Mouse (Mus musculus): ENCODE measurements around the gene Wnk1.
"Not testable (repeated sequence)": the region's sequence is repeated elsewhere in the genome, so short reads cannot be mapped to it uniquely, and the experiment has no call there.

Gene Wnk1

DNA sequence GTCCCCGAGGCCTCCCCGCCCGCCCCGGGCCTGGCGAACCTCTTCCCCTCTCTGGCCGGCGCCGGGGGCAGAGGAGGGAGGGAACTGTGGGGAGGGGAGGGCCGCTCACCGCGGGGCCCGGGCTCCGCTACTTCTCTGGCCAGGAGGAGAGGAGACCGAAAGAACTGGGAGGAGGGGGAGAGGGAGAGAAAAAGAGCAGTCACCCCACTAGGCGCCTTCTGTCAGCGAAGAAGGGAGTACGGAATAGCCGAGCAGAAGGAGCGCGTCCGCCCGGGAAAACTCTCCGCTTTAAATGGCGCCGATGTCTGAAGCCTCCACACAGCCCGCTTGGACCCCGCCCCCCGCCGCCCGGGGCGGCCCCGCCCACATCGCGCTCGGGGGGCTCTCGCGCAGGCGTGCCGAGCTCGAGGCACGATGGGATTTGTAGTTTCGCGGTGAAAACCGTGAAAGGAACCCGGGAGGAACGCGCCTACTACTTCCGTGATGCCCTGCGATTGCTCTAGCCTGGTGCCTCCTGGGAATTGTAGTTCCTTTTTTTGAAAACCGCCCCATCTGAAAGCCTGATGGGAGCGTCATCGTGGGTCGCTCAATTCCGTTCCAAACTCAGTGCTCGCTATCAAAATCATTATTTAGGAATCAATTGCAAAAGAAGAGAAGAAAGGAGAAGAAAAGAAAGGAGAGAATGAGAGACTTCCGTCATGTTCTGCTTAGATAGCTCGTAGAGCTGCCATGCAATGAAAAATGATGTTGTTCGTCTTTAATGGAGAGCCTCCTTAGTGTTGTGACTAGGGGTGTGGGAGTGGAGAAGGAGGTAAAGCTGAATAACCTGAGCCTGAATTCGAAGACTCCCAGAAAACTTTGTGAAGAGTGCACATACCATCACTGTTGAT, at the start of gene Wnk1:
Gene Wnk1 (minus strand): TSS at position 307 of the 890 bp plus-strand sequence.
- peak; percentile 100 for DNase-seq (ENCODE audit: low spot score)

DNA sequence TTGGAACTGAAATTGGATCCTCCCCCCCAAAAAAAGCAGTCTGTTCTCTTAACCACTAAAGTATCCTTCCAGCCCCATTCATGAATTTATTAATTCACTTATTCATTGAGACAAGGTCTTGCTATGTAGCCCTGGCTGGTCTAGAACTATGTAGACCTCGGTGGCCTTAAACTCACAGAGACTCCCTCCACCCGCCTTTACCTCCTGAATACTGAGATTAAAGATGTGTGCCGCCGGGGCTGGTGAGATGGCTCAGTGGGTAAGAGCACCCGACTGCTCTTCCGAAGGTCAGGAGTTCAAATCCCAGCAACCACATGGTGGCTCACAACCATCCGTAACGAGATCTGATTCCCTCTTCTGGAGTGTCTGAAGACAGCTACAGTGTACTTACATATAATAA, 48.6 kb upstream of the Wnk1 start:
- DNase-seq (ENCODE audit: low spot score), result not testable (repeated sequence)

DNA sequence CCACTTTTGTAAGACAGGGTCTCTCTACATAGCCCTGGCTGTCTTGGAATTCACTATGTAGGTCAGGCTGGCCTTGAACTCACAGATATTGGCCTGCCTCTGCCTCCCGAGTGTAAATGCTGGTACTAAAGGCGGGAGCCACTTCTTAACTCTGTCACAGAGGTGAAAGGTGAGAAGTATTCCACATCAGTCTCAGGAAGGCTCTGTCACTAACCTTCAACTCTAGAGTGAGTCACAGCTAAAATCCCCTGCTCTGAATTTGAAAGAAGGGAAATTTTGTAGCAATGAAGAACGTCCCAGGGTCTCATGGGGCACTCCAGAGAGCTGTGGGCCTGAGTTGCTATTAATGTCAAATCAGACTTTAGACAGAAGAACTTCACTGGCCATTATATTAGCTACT, 47.4 kb upstream of the Wnk1 start:
- DNase-seq (ENCODE audit: low spot score), result no peak

DNA sequence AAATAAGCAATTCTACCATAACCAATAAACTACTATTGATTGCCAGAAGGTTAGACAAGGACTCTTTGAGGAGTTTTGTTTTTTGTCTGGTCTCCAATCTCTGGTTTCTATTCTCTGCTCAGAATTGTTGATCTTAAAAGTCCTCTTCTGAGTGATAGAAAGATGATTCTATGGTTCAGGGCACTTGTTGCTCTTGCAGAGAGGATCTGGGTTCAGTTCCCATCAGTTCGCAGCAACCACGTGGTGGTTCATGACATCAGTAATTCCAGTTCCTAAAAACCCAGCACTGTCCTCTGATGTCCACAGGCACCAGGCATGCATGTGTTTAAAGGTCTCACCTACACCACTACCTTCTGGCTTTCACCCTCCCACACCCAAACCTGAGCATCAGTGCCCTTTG, 46.5 kb upstream of the Wnk1 start:
- no peak for DNase-seq (ENCODE audit: low spot score)

DNA sequence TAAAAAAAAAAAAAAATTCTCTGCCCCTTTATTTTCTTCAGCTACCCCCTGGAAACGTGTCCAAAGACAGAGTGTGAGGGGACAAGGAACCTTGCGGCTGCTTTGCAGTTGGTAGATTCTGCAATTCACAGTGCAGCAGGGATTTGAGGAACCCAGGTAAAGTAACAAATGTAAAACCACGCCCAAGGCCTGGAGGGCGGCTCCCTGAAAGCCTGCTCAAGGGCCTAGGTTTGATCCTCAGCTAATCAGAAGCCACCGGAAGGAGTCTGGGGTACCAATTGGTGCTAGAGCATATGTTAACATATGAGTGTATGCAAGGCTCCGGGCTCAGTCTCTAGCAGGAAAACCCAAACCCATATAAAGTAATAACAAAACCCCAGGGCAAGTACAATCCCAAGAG, 45.0 kb upstream of the Wnk1 start:
- DNase-seq (ENCODE audit: low spot score), result no peak

DNA sequence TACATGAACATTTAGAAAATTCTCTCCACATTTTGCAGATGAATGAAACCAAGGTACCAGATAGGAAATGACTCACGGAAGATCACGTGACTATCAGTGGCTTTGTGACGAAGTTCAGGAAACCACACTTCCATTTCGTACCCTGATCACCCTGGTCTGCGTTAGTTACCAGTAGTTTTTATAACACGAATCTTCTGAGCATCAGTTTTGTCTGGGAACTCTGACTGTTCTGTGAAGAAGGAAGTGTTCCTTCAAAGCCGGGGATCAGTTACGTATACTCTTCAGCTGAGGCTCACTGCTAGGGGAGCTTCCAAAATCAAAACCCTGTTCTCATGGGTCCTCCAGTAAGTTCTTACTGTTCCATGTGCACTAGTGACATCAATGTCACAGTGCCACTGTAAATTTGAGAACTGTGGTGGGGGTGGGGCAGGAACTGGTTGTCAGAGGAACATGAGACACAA, 44.5 kb upstream of the Wnk1 start:
- DNase-seq (ENCODE audit: low spot score), result no peak

DNA sequence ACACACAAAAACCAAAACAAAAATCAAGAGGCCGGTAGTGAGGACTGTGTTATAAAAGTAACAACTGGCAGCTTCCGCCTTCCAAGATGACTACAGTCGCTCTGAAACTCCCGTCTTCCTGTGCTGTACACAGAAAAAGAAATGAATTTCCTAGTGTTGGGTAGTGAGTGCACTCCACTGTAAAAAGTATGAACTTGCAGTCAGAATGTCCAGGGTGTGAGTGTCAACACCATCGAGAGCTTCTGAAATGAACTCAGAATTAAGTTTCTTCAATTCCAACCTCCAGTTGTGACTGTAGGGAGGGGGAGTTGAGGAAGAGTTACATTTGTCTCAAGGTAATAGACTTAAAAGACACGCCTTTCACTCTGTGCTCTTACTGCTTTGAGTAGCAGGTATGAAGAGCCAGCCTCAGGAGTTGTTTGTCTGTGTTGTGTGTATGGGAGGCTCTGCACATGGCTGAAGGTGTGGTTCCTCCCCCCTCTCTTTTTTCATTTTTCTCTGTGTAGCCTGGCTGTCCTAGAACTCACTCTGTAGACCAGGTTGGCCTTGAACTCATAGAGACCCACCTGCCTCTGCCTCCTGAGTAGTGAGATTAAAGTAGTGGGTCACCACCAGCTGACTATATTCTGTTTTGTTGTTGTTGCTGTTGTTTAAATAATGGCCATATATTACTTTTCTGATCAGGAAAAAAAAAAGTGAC, 43.9 kb upstream of the Wnk1 start:
- DNase-seq (ENCODE audit: low spot score), result no peak

DNA sequence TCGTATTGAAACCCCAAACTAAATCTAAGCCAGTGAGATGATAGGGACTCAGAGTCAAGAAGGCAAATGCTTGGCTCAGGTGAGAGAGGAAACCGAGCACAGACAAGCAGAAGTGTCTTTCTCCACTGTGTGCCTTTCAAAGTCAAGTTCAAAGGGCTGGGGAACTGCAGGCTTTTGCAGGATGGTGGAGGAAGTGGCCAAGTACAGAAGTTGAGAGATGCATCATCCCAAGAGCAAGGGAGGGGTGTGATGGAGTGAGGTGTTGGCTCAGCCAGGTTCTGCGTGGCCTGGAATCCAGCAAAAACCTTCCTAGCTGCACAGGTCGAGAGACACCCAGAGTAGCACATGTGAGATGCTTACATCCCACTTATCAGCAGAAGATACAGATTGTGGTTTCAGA, 43.0 kb upstream of the Wnk1 start:
- DNase-seq (ENCODE audit: low spot score), result no peak

DNA sequence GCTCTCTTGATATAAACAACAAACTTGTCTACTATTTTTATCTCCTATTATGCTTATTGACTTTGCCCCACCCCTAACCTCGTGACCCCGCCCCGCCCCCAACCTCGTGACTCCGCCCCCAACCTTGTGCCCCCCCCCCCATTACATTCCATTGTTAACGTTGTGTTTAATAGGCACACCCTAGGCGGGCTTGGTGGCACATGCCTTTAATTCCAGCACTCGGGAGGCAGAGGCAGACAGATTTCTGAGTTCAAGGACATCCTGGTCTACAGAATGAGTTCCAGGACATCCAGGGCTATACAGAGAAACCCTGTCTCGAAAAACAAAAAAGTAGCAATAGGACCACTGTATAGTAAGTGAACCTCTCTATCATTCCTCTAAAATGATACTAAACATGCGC, 41.1 kb upstream of the Wnk1 start:
- no peak for DNase-seq (ENCODE audit: low spot score)

DNA sequence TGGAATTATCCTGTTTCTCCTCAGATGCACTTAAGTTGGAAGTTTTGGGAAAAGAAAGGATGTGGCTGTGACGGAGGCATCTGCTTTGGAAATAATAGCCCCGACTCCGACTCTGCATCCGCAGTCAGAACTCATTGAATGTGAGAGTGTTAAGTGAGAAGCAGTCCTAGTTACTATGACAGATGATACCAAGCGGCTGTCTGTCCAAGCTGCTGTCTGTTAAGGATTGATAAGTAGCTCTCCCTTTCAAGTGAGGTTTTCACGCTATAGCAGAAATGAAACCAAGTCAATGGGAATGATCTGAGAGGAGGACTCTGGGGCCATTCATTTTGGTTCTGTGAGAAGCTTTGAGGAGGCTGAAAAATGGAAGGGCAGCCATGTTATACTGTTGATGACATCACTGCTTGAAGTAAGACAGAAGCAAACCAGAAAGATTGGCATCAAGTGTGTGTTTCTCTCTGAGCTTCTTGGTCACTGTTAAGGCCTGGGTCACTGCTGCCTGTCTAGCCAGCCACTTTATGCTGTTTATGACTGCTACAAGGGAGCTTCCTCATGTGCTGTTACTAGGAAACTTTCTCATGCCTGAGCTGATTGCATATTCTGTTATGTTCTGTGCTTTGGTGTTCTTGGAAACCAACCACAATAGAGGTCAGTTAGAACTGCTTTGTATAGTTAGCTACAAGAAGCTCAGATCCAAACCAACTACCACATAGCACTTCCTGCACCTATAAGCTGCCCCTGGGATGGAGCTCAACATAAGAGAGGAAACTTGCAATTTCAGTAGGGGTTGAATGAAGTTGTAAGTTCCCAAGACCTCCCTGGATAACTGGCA, 38.4 kb upstream of the Wnk1 start:
- no peak for DNase-seq (ENCODE audit: low spot score)

DNA sequence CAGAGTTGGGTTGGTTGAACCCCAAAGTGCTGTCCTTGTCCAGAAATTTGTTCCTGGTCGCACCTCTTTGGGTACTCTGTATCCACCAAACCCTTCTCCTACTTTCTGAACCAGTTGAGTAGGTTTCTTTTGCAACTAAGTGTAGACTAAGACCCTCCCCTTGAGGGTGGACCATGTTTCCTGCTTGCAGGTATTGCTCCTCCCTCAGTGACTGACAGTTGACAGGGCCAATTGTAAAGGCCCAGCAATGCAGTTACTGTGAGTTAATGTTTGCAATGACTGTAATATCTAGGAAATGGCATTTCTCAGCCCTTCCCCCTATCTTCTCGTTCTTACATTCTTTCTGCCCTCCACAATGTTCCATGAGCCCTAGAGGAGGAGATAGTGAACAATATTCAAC, 34.2 kb upstream of the Wnk1 start:
- DNase-seq (ENCODE audit: low spot score), result no peak

DNA sequence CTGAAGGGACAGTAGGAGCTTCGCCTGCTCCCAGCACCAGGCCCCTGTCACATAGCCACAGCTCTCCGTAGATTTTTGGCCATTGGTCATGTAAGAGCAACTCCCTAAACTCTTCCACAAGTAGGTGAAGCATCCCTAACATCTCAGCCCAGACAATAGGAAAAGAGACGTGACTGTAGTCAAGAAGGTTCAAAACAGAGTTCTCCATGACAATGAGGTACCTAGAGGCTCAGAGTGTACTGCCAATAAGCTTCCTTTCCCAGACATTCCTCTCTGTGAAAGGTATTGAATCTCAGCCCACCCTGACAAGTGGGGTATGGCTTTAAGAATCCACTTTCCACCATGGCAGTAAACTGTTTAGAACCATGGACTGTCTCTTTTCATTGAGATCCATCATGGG, 31.1 kb upstream of the Wnk1 start:
- DNase-seq (ENCODE audit: low spot score), result no peak

DNA sequence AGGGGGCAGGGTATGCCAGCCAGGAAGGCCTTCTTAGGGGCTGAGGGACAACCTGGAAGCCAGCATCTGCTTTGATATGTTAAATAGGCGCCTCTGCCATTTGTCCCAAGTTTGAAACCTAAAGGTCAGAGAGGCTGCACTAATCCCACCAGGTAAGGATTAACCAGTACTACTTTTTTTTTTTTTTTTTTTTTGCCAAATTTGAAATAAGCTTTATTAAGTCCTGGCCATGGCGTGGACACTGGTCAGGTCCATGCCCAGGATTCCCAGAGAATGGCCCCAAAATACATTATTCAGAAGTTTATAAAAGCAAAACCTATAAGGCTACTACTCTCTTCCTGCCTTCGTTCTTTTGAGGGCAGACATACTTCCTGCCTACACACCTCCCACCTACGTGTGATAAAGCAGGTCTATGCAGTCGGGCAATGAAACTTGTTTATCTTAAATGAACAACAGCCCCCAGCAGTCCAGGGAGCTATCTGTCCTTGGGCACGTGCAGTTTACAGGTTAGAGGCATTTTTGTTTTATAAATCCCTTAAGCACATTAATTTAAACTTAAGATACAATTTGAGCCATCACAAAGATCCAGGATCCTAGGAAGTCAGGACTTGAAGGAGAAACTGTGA, 27.2 kb upstream of the Wnk1 start:
- DNase-seq (ENCODE audit: low spot score), result no peak

DNA sequence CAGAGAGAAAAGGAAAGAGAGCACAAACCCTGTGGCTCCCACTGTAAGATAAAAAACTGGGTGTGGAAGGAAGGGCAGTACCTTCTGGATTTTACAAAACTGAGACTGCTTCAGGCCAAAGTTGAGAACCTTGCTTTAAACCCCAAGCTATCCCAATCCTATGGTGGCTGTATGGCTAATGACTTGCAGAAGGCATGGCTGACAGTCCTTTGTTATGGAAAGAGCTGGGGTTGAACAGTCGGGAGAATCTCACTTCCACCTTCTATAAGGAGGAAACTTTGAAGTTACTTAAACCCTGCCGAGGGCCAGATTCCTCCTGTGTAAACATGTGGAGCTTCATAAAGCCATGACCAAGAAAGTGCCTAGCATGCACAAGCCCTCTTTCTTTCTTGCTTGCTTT, 26.2 kb upstream of the Wnk1 start:
- DNase-seq (ENCODE audit: low spot score), result no peak

DNA sequence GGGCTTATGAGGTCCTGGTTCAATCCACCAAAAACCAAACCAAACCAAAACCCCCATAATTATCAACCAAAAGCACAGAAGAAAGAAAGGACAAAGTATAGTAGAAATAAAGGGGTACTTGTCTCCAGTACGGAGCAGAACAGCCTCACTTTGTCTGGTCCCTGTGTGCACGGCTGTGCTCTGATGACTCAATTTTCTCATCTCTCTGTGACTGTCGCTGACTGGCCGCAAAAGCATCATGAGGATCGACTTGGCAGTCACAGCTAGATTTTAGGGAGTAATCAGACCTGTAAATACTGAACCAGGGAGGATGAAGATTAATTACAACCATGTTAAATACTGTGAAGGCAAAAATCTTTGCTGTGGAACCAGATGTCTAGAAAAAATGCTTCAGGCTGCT, 24.5 kb upstream of the Wnk1 start:
- no peak for DNase-seq (ENCODE audit: low spot score)

DNA sequence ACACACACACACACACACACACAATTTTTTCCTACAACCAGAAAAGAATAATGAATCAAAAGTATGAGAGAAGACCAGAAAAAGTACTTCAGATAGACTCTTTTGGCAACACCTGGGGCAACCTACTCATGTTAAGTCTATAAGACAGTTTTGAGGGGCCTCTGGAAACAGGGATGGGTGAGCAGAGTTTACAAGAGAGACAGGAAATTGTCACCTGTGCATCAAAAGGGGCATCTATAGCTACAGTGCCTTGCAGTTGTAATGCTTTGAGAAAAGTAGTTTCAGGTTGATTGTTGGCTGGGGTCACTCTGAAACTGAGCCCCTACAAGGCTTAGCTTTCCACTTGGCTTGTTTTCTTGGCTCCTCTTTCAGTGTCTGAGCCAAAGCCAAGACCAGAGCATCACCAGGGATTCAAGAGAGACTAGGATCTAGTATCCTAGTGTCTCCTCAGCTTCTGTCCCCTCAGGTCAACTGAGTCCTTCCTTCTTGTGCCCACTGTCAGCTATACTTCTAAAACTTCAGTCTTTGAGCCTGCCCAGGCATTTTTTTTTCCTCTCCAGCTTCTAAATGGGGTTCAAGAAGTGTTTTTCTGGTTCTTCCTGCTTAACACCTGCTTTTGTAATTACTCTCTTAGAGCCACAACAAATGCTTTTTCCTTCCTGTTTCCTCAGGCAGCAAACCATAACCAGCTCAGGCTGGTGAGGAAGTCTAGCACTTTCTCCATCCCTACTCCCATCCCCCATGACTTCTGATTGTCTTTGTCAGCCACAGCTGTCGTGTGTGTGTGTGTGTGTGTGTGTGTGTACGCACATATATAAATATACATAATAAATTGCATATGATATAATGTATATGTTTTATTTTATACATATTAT, 17.4 kb upstream of the Wnk1 start:
- no peak for DNase-seq (ENCODE audit: low spot score)

DNA sequence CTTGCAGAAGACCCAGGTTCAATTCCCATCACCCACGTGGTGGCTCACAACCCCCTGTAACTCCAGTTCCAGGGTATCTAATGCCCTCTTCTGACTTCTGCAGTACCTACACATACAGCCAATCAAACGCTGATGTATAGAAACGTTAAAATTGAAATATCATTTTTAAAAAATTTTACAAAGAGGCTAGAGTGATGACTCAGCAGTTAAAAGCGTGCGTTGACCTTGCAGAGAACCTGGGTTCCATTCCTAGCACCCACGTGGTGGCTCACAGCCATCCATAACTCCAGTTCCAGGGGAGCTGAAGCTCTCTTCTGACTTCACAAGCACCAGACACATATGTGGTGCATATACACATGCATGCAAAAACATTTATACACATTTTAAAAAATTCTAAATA, 15.9 kb upstream of the Wnk1 start:
- DNase-seq (ENCODE audit: low spot score), result no peak

DNA sequence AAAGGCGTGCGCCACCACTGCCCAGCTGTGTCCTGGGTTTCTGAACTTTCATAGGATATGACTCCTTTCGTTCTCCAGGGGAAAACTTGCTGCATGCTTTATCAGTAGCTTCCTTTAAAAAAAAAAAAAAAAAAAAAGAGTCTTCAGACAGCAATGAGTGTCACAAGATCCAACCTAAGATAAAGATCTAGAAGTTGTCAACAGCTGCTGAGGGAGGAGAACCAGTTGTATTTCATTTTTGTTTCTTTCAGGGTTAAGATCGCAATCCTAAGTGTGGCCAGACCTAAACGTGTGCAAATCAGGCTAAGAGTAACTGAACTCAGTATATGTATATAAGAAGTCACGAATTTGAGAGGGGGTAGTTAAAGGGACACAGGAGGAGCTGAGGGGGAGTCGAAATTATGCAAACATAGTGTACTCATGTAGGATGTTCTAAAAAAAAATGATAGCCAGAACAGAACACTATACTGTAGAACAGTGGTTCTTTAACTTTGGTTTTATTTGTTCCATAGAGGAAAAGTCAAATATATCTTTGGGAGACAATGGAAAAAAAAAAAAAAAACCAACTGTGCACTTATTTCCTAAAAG, 9.3 kb upstream of the Wnk1 start:
- DNase-seq (ENCODE audit: low spot score), result no peak

DNA sequence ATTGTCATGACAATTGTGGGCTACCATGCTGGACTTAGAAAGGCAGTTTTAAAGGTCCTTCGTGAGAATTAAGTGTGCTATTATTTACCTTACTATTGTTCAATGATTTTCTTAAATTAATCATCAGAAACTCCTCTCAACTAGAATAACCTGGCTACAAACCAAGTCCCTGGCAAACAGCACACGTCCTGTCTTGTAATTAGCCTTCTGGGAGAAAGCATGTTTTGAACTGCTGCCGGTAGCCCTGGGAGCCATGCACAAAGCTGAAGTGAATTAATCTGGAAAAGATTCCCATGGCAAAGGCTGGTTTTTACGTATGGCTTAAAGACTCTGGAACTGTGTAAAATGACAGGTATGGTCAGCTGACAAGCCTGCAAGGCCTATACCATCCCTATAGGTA, 6.9 kb upstream of the Wnk1 start:
- no peak for DNase-seq (ENCODE audit: low spot score)

DNA sequence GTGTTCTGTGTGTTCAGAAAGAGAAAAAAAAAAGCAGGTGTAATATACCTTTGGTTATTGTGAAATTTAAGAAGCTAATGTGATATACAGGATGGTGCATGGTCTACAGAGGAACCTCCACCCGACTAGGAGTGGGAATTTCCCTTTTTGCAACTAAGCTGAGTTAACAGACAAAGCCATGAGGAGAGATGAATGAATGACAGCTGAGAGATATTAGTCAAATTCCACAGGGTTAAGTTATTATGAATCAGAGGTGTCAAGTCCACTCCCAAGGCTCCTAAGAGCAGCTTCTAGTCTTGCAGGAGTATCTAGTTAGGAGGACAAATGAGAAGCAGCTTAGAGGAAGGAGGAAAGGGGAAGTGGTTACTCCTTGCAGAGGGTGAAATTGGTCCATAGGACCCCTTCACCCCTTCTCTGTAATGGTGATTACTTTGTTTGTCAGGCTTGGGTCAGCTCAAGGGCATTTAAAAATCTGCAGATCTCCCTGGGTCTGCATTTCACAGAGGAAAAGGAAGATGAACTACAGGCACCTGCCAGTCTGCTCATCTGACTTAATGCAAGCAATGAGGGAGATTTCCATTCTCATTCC, 4.3 kb upstream of the Wnk1 start:
- no peak for DNase-seq (ENCODE audit: low spot score)

DNA sequence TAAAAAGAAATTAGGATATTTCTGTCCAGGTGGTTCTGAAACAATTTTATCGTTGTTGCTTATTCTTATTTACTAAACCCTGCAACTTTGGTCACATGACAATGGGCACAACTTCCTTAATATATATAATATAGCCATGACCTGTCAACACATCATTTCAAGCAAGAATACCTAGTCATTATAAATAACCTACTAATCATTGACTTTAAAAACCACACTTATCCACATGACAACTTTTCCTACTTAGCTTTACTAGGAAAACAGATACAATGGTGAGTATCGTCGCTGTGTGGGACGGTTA, 2.0 kb upstream of the Wnk1 start:
- no peak for DNase-seq (ENCODE audit: low spot score)
